In genomic region chr4:152108673-152109072, GRCm38 (mm10) we compare ENCODE assay signal across 12 mouse cellular contexts. TPM values are rescaled to one million over a fixed set of nuclear protein-coding genes. Genes with fewer than 3 reads are reported as not detected.
DNase-seq lines count a peak whose midpoint lies in the region; ATAC-seq and TF ChIP-seq lines count a peak whose summit lies in the region.
"Had no signal": no experiment of that assay in that cellular context is flagged by ENCODE, and none has a peak within 500 bp of the region (broad histone marks: within the 10 kb centered on the region; RNA-seq: fewer than 3 reads in every experiment).

No protein-coding gene starts in this region.

- ATAC-seq in embryonic facial prominence, embryonic 14.5 days (ENCODE audit: low read depth) = no peak
- ATAC-seq in hindbrain, embryonic 16.5 days = no peak
- no peak for ATAC-seq in midbrain, embryonic 12.5 days (ENCODE audit: low FRiP score, low read depth)
- no peak for ATAC-seq in erythroid progenitor cell, adult 5-6 weeks (replicated peaks; ENCODE audit: low FRiP score, poor library complexity, severe bottlenecking)

- H3K4me2 ChIP-seq in embryonic facial prominence, embryonic 14.5 days (ENCODE audit: low read depth, low read length) = peak overlapping the region; percentile 64
- H3K4me2 ChIP-seq in hindbrain, embryonic 16.5 days (ENCODE audit: low read length) = peak overlapping the region; percentile 61
- H3K4me2 ChIP-seq in midbrain, embryonic 12.5 days (replicated peaks) = peak overlapping the region; percentile 74

- no peak for TF ChIP-seq CTCF in cerebellum, adult 2 months (IDR thresholded peaks at IDR 0.05; ENCODE audit: borderline replicate concordance, insufficient read depth, low read depth, low read length)

- H3K4me1 ChIP-seq in embryonic facial prominence, embryonic 14.5 days (ENCODE audit: control insufficient read depth, insufficient read depth, low read length) = 0 out of 2 replicates have a peak, but pooled peaks cover 14% of the 10 kb centered on the region
- peaks cover 14% of the 10 kb centered on the region for H3K4me1 ChIP-seq in hindbrain, embryonic 16.5 days (ENCODE audit: control insufficient read depth, insufficient read depth, low read depth, low read length)
- peaks cover 18% of the 10 kb centered on the region for H3K4me1 ChIP-seq in midbrain, embryonic 12.5 days
- H3K4me1 ChIP-seq in cerebellum, adult 2 months (ENCODE audit: control insufficient read depth, insufficient read depth, low read length) = peaks cover 6% of the 10 kb centered on the region

- peak; percentile 25 for DNase-seq in kidney, adult 18-20 months
- no peak for DNase-seq in kidney, postnatal 25 days
- DNase-seq in embryonic facial prominence, embryonic 14.5 days (ENCODE audit: low spot score) = no peak
- no peak for DNase-seq in cerebellum, adult 2 months
- no peak for DNase-seq in thymus, postnatal 14 days
- DNase-seq: thymus, adult 2 months had no signal

- WGBS in embryonic facial prominence, embryonic 14.5 days = 90% methylated on average over 5 of the region's 5 CpGs
- 73% methylated on average over 5 of the region's 5 CpGs for WGBS in hindbrain, embryonic 16.5 days
- WGBS in midbrain, embryonic 12.5 days = 87% methylated on average over 5 of the region's 5 CpGs
- 88% methylated on average over 5 of the region's 5 CpGs for WGBS in cerebellum, adult 2 months

- H3K27me3 ChIP-seq in embryonic facial prominence, embryonic 14.5 days (replicated peaks; ENCODE audit: control insufficient read depth, insufficient read depth, low read length) = no peaks in the 10 kb centered on the region; the same call in 1 of the 2 replicates
- H3K27me3 ChIP-seq in hindbrain, embryonic 16.5 days (replicated peaks; ENCODE audit: control insufficient read depth, insufficient read depth, low read length) = peaks cover 2% of the 10 kb centered on the region
- peaks cover 37% of the 10 kb centered on the region for H3K27me3 ChIP-seq in midbrain, embryonic 12.5 days
- no peaks in the 10 kb centered on the region for H3K27me3 ChIP-seq in cerebellum, adult 2 months (ENCODE audit: control insufficient read depth, insufficient read depth, low read length)

- H3K27ac ChIP-seq in embryonic facial prominence, embryonic 14.5 days (replicated peaks; ENCODE audit: low read depth, low read length) = no peak overlapping the region
- peak overlapping the region; percentile 64 for H3K27ac ChIP-seq in hindbrain, embryonic 16.5 days (ENCODE audit: low read depth, low read length)
- no peak overlapping the region for H3K27ac ChIP-seq in midbrain, embryonic 12.5 days (replicated peaks)
- no peak overlapping the region for H3K27ac ChIP-seq in cerebellum, adult 2 months (ENCODE audit: insufficient read depth, low read length)

- TF ChIP-seq POLR2A in cerebellum, adult 2 months (IDR thresholded peaks at IDR 0.05; ENCODE audit: borderline replicate concordance, insufficient read depth, low read length) = no peak

- no peaks in the 10 kb centered on the region for H3K9me3 ChIP-seq in embryonic facial prominence, embryonic 14.5 days (ENCODE audit: control insufficient read depth, low read length)
- H3K9me3 ChIP-seq in hindbrain, embryonic 16.5 days (ENCODE audit: control insufficient read depth, low read length) = no peaks in the 10 kb centered on the region
- H3K9me3 ChIP-seq in midbrain, embryonic 12.5 days = no peaks in the 10 kb centered on the region

- no peak overlapping the region for H3K9ac ChIP-seq in embryonic facial prominence, embryonic 14.5 days (ENCODE audit: low read depth, low read length)
- H3K9ac ChIP-seq in hindbrain, embryonic 16.5 days (ENCODE audit: low read depth, low read length) = peak overlapping the region; percentile 45
- peak overlapping the region; percentile 46; the same call in 1 of the 2 replicates for H3K9ac ChIP-seq in midbrain, embryonic 12.5 days (replicated peaks)

- peaks cover 80% of the 10 kb centered on the region for H3K36me3 ChIP-seq in embryonic facial prominence, embryonic 14.5 days (ENCODE audit: control insufficient read depth, insufficient read depth, low read length)
- H3K36me3 ChIP-seq in hindbrain, embryonic 16.5 days (ENCODE audit: control insufficient read depth, insufficient read depth, low read length) = peaks cover 13% of the 10 kb centered on the region
- peaks cover 11% of the 10 kb centered on the region for H3K36me3 ChIP-seq in midbrain, embryonic 12.5 days

- H3K4me3 ChIP-seq in embryonic facial prominence, embryonic 14.5 days (ENCODE audit: low read depth, low read length) = no peak overlapping the region
- peak overlapping the region; percentile 36 for H3K4me3 ChIP-seq in hindbrain, embryonic 16.5 days (ENCODE audit: low read length)
- H3K4me3 ChIP-seq in midbrain, embryonic 12.5 days = 0 out of 2 replicates have a peak overlapping the region, but pooled peaks have one; percentile 39
- H3K4me3 ChIP-seq in cerebellum, adult 2 months (replicated peaks; ENCODE audit: insufficient read depth, low read depth, low read length) = no peak overlapping the region

RNA-seq across cellular contexts. Expression of gene Tnfrsf25, which starts 7.1 kb away (rescaled TPM):
- polyA plus RNA-seq in embryonic facial prominence, embryonic 14.5 days (2014; fragmentation: Nextera tagmentation; extraction: Ambion mirVana) = 0.65 and 1.4 TPM in 2 replicates
- 0.80 and 1.1 TPM in 2 replicates for polyA plus RNA-seq in hindbrain, embryonic 16.5 days (2015; fragmentation: Nextera tagmentation; extraction: Ambion mirVana)
- polyA plus RNA-seq in midbrain, embryonic 12.5 days (2016; fragmentation: Nextera tagmentation; extraction: Ambion mirVana) = 0.73 and 0.83 TPM in 2 replicates
- polyA plus RNA-seq in cerebellum, adult 2 months (2012; rRNA removed) = 1.2 and 1.4 TPM in 2 replicates
- not detected in 2 replicates for total RNA-seq in erythroid progenitor cell, adult 5-6 weeks (2015; ENCODE audit: low replicate concordance)
- 2.0 TPM in 1 of 2 replicates, not detected in the other for total RNA-seq in erythroid progenitor cell, adult 5-6 weeks (2017; ENCODE audit: low replicate concordance)

RNA-seq across cellular contexts. Expression of gene Plekhg5, which starts 36.4 kb away (rescaled TPM):
- 12.0 and 13.4 TPM in 2 replicates for polyA plus RNA-seq in embryonic facial prominence, embryonic 14.5 days (2014; fragmentation: Nextera tagmentation; extraction: Ambion mirVana)
- polyA plus RNA-seq in hindbrain, embryonic 16.5 days (2015; fragmentation: Nextera tagmentation; extraction: Ambion mirVana) = 13.8 and 16.4 TPM in 2 replicates
- 9.4 and 9.9 TPM in 2 replicates for polyA plus RNA-seq in midbrain, embryonic 12.5 days (2016; fragmentation: Nextera tagmentation; extraction: Ambion mirVana)
- polyA plus RNA-seq in cerebellum, adult 2 months (2012; rRNA removed) = 11.1 and 11.8 TPM in 2 replicates
- total RNA-seq in erythroid progenitor cell, adult 5-6 weeks (2015; ENCODE audit: low replicate concordance) = 1.7 and 2.9 TPM in 2 replicates
- total RNA-seq in erythroid progenitor cell, adult 5-6 weeks (2017; ENCODE audit: low replicate concordance) = 3.5 and 5.3 TPM in 2 replicates

RNA-seq across cellular contexts. Expression of gene Espn, which starts 43.5 kb away (rescaled TPM):
- polyA plus RNA-seq in embryonic facial prominence, embryonic 14.5 days (2014; fragmentation: Nextera tagmentation; extraction: Ambion mirVana) = 4.2 and 4.4 TPM in 2 replicates
- 0.34 and 0.46 TPM in 2 replicates for polyA plus RNA-seq in hindbrain, embryonic 16.5 days (2015; fragmentation: Nextera tagmentation; extraction: Ambion mirVana)
- 0.26 TPM in 1 of 2 replicates, not detected in the other for polyA plus RNA-seq in midbrain, embryonic 12.5 days (2016; fragmentation: Nextera tagmentation; extraction: Ambion mirVana)
- polyA plus RNA-seq in cerebellum, adult 2 months (2012; rRNA removed) = 7.1 and 8.3 TPM in 2 replicates
- 0.72 TPM in 1 of 2 replicates, not detected in the other for total RNA-seq in erythroid progenitor cell, adult 5-6 weeks (2015; ENCODE audit: low replicate concordance)
- not detected in 2 replicates for total RNA-seq in erythroid progenitor cell, adult 5-6 weeks (2017; ENCODE audit: low replicate concordance)

RNA-seq across cellular contexts. Expression of gene Hes2, which starts 50.0 kb away (rescaled TPM):
- polyA plus RNA-seq in embryonic facial prominence, embryonic 14.5 days (2014; fragmentation: Nextera tagmentation; extraction: Ambion mirVana) = 0.25 and 0.43 TPM in 2 replicates
- not detected in 2 replicates for polyA plus RNA-seq in hindbrain, embryonic 16.5 days (2015; fragmentation: Nextera tagmentation; extraction: Ambion mirVana)
- polyA plus RNA-seq in midbrain, embryonic 12.5 days (2016; fragmentation: Nextera tagmentation; extraction: Ambion mirVana) = 0.47 and 0.60 TPM in 2 replicates
- polyA plus RNA-seq in cerebellum, adult 2 months (2012; rRNA removed) = not detected in 2 replicates
- not detected in 2 replicates for total RNA-seq in erythroid progenitor cell, adult 5-6 weeks (2015; ENCODE audit: low replicate concordance)
- not detected in 2 replicates for total RNA-seq in erythroid progenitor cell, adult 5-6 weeks (2017; ENCODE audit: low replicate concordance)
- total RNA-seq: CH12.LX; heart, postnatal 4 days; left cerebral cortex, postnatal 14 days had no signal

Comparison
In these comparisons a context has a peak if more than half of its experiments do, and no peak if none do; other contexts are left out.
1. H3K4me3 ChIP-seq: peak in hindbrain, embryonic 16.5 days (single experiment) and midbrain, embryonic 12.5 days (single experiment); none in embryonic facial prominence, embryonic 14.5 days (single experiment) and cerebellum, adult 2 months (single experiment).
2. Peak in every context shown above with its lines, with median percentiles within 50 percentile points of each other: H3K4me2 ChIP-seq.